Mouse (Mus musculus) ES-E14 (cell line): Measurements from ENCODE around the gene Slc7a9. TPM values are rescaled to one million over a fixed set of nuclear protein-coding genes. Genes with fewer than 3 reads are reported as not detected.

ENCODE experiments used
- DNase-seq: peaks from one replicate; pipeline ENCODE4 v3.0.0-alpha.2; 2013; ENCODE audit warnings: low read depth, low spot score
- H3K27ac ChIP-seq: 2 replicates; pipeline ENCODE4 v1.5.1; 2012; ENCODE audit warnings: low read depth, mild to moderate bottlenecking, low read length, moderate library complexity, mixed read lengths; ENCODE audit not compliant: poor library complexity, insufficient read depth, severe bottlenecking
- H3K36me3 ChIP-seq: 2 replicates; pipeline ENCODE4 v1.6.1; 2012; ENCODE audit warnings: mild to moderate bottlenecking, low read length, moderate library complexity, mixed read lengths; ENCODE audit not compliant: control insufficient read depth, poor library complexity, insufficient read depth, severe bottlenecking
- H3K4me1 ChIP-seq, 2 experiments: fragments of 150-350 bp in 1 of 2; sonication (generic) in 1 of 2; 2 replicates each; pipeline ENCODE4 v1.6.1; 2012; ENCODE audit warnings: low read length in 2 of 2, mild to moderate bottlenecking in 1 of 2, mixed read lengths in 1 of 2; ENCODE audit not compliant: control insufficient read depth in 2 of 2, insufficient read depth in 2 of 2, poor library complexity in 1 of 2
- H3K4me3 ChIP-seq, 2 experiments: fragments of 150-350 bp in 1 of 2; sonication (generic) in 1 of 2; 2 replicates each; pipeline ENCODE4 v1.5.1; 2012; ENCODE audit warnings: low read length in 2 of 2, low read depth in 1 of 2, mild to moderate bottlenecking in 1 of 2, mixed read lengths in 1 of 2; ENCODE audit not compliant: insufficient read depth in 1 of 2, poor library complexity in 1 of 2, severe bottlenecking in 1 of 2
- H3K9ac ChIP-seq: 2 replicates; pipeline ENCODE4 v1.6.1; 2012; ENCODE audit warnings: low read depth, mild to moderate bottlenecking, low read length, mixed read lengths; ENCODE audit not compliant: poor library complexity, insufficient read depth, severe bottlenecking
- H3K9me3 ChIP-seq: fragments of 150-350 bp; sonication (generic); 2 replicates; pipeline ENCODE4 v1.6.1; 2012; ENCODE audit warnings: low read depth, mild to moderate bottlenecking, low read length; ENCODE audit not compliant: control insufficient read depth, insufficient read depth
- CHD2 ChIP-seq: IDR thresholded peaks from 2 replicates; pipeline ENCODE4 v1.6.1; 2014; ENCODE audit warnings: mild to moderate bottlenecking, low read depth, low read length, inconsistent platforms
- HCFC1 ChIP-seq: IDR thresholded peaks from 2 replicates; pipeline ENCODE4 v1.6.1; 2012; ENCODE audit warnings: low read length, inconsistent platforms, borderline replicate concordance; ENCODE audit not compliant: insufficient read depth
- MAFK ChIP-seq: IDR thresholded peaks from 2 replicates; pipeline ENCODE4 v1.6.1; 2014; ENCODE audit warnings: mild to moderate bottlenecking, low read depth, low read length, inconsistent platforms; ENCODE audit not compliant: insufficient read depth
- ZC3H11A ChIP-seq: IDR thresholded peaks from 2 replicates; pipeline ENCODE4 v1.6.1; 2012; ENCODE audit warnings: low read depth, mild to moderate bottlenecking, inconsistent platforms, low read length, borderline replicate concordance
- ZNF384 ChIP-seq: IDR thresholded peaks from 2 replicates; pipeline ENCODE4 v1.6.1; 2012; ENCODE audit warnings: low read depth, low read length, inconsistent platforms
- in situ Hi-C, 2 experiments: fragments of 600-800 bp; cut with MboI; formaldehyde crosslinking; loops; one replicate each; pipeline ENCODE4 v1.15.1; 2025; ENCODE audit warnings: low sequenced_read_pairs in 2 of 2, inconsistent platforms in 1 of 2; ENCODE audit not compliant: unreplicated experiment in 2 of 2
- total RNA-seq: library from RNA; depleted of rRNA; stranded (reverse); fragments of 300-350 nt; gene quantifications from 2 replicates; pipeline ENCODE4 v1.2.3, GENCODE M21; 2012

Gene Slc7a9
- total RNA-seq, 1 experiment, result 0.62 TPM

DNA sequence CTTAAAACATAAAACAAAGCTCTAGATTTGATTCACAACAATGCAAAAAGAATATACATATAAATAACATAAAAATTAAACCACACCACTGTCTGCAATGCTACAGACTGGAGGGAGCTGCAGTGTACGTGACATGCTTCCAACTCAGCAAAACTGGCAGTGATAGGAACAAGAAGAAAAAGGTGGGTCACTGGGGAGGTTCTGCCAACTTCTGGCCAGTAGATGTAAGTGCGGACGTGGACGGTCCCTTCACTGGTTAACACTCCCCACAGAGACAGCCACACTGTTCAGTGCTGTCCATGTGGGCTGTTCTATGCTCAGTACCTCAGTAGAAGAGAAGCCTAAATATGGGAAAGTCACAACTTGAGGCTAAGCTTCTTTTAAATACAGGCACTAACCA lies 22.2 kb downstream of the Slc7a9 start:
- H3K27ac ChIP-seq, result no peak overlapping the region
- no peak for TF ChIP-seq MAFK
- TF ChIP-seq ZC3H11A, result no peak
- no peak for TF ChIP-seq CHD2
- no peak for TF ChIP-seq HCFC1
- TF ChIP-seq ZNF384, result no peak
- DNase-seq, result no peak
- H3K9me3 ChIP-seq, result no peaks in the 10 kb centered on the region
- peaks cover 0 to 11% of the 10 kb centered on the region in 2 experiments; a peak in 2 of 4 replicates for H3K4me1 ChIP-seq
- in situ Hi-C loops, result no loop called here
- no peak overlapping the region for H3K9ac ChIP-seq
- H3K36me3 ChIP-seq, result peaks cover 25% of the 10 kb centered on the region
- H3K4me3 ChIP-seq, result no peak overlapping the region

DNA sequence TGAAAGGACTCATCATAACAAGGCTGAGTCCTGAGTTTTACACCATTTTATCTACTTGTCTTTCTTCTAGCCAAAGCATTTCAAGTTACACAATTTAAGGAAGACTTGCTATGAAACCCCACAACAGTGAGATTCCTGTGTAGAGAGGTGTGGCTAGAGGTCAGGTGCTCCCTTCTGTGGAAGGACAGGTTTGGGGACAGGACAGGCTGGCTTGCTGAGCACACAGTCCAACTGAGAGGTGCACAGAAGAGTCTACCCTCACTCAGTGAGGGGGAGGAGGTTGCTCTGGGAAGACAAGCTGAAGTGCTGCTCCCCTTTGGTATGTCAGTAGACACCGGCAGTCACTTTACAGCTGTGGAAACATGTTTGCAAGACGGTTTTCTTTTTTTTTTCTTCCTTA lies 27.9 kb downstream of the Slc7a9 start:
- Histone ChIP-seq H3K4me1 (no peaks in the 10 kb centered on the region), H3K27ac (no peak overlapping the region), H3K4me3 (no peak overlapping the region), H3K9ac (no peak overlapping the region), H3K36me3 (peaks cover 18% of the 10 kb centered on the region), H3K9me3 (no peaks in the 10 kb centered on the region)
- DNase-seq, result no peak
- TF ChIP-seq MAFK, result no peak
- TF ChIP-seq ZC3H11A, result no peak
- no peak for TF ChIP-seq HCFC1
- no peak for TF ChIP-seq ZNF384
- no peak for TF ChIP-seq CHD2
- in situ Hi-C loops, result no loop called here

DNA sequence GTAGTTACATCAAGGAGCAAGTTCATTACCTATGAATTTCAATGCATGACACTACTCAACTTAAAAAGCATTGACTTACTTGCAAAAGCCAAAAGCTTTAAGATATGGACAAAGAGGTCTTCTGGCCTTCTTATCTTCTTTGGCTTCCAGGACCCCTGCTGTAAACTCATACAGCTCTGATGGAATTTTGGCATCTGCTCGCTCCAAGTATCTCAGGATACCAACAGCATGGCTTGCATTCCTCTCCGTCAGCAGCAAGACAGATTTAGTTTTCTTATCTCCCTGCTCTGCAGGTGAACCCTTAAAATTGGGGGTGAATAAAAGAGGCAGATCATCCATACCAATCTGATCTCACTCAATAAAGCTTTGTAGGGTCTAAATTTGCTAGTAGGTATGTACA lies 36.5 kb downstream of the Slc7a9 start:
- no peak for DNase-seq
- H3K4me3 ChIP-seq, result no peak overlapping the region
- H3K36me3 ChIP-seq, result peaks cover 24% of the 10 kb centered on the region
- TF ChIP-seq ZC3H11A (no peak), CHD2 (no peak), HCFC1 (no peak), ZNF384 (no peak)
- no peak overlapping the region for H3K9ac ChIP-seq
- in situ Hi-C loops, result no loop called here
- no peaks in the 10 kb centered on the region for H3K9me3 ChIP-seq
- H3K4me1 ChIP-seq, result no peaks in the 10 kb centered on the region
- no peak overlapping the region for H3K27ac ChIP-seq

DNA sequence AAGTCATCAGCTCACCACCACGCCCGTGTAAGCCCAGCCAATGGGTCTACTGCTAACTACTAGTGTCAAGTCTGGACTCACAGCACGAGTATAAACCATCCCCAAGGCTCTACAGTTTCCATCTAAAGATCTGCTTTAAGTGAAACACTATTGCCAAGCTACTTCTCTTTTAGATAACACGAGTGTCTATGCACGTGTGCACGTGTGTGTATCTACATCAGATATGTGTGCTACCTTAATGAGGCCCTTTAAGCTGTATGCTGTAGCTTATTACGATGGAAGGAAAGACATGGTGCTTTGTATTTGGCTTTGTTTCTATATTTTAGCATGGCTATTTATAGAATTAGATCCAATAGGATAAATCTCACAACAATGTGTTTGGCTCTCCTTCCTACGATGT lies 38.0 kb downstream of the Slc7a9 start:
- Histone ChIP-seq H3K36me3 (peaks cover 19% of the 10 kb centered on the region), H3K4me1 (no peaks in the 10 kb centered on the region)
- no peak for TF ChIP-seq CHD2
- no peak for TF ChIP-seq ZC3H11A
- TF ChIP-seq ZNF384, result no peak

DNA sequence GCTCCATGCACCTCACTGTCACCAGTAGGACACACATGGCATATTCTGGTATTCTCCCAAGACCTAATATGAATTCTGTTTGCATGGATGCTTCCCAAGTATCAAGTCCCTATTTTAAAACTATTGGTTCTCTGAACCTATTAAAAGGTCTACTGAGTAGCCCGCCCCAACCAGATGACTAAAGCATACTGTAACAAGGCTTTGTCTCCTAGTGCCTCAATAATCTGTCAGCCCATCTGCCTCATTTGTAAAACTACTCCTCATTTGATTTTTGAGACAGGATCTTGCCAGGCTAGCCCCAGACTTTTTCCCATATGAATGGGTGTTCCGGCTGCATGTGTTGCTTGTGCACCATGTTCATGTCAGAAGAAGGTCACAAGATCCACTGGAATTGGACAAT lies 41.6 kb downstream of the Slc7a9 start:
- peaks cover 24% of the 10 kb centered on the region for H3K36me3 ChIP-seq
- in situ Hi-C loops, result no loop called here

More for the DNA sequence above, 38.0 kb downstream of the Slc7a9 start:
- H3K9ac ChIP-seq, result no peak overlapping the region
- H3K9me3 ChIP-seq, result no peaks in the 10 kb centered on the region
- no peak for DNase-seq
- no peak overlapping the region; the same call in 1 of the 2 replicates for H3K27ac ChIP-seq
- in situ Hi-C loops, result no loop called here
- no peak overlapping the region for H3K4me3 ChIP-seq

More for the DNA sequence above, 41.6 kb downstream of the Slc7a9 start:
- H3K9ac ChIP-seq, result no peak overlapping the region
- no peak for DNase-seq
- H3K27ac ChIP-seq, result no peak overlapping the region
- H3K9me3 ChIP-seq, result no peaks in the 10 kb centered on the region
- TF ChIP-seq HCFC1 (no peak), CHD2 (no peak), ZC3H11A (no peak), ZNF384 (no peak), MAFK (no peak)
- H3K4me1 ChIP-seq, result no peaks in the 10 kb centered on the region
- no peak overlapping the region for H3K4me3 ChIP-seq
